Mouse (Mus musculus) heart, adult 2 months (tissue): ENCODE measurements at regions not wholly inside any gene's neighbourhood (a gene's known extent, or its start where the extent isn't known, plus 50 kb on each side); places are given as distances from the start of the nearest gene placed in this dataset.

ENCODE experiments used
- CTCF ChIP-seq: fragments of 200-600 bp; IDR thresholded peaks from 2 replicates; pipeline ENCODE4 v1.8.1; 2022; ENCODE audit warnings: antibody characterized with exemption, mild to moderate bottlenecking, moderate library complexity
- EP300 ChIP-seq: fragments of 200-500 bp; IDR thresholded peaks from 2 replicates; pipeline ENCODE4 v1.6.1; 2011; ENCODE audit warnings: low read depth, low read length, control low read depth; ENCODE audit not compliant: insufficient read depth
- POLR2A ChIP-seq: fragments of 200-500 bp; IDR thresholded peaks from 2 replicates; pipeline ENCODE4 v1.6.1; 2011; ENCODE audit warnings: mild to moderate bottlenecking, low read depth, low read length, control low read depth; ENCODE audit not compliant: insufficient read depth

DNA sequence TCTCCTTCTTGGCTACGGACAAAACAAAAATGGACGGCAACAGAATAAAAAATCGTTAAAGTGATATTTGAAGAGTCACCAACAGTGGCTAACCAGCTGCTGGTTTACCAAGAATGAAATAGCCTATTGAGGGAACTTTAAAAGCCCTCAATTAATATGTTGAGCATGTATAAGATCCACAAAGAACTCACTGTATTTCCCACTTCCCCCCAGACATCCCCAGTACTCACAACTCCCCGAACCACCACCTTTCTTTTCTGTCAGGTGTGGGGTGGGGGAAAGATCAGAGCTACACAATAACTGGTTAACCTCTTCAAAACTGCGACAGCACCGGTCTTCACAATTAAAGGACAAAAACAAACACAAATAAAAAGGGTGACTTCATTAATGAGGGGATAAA is 245.5 kb upstream of the Pmfbp1 start:
- TF ChIP-seq EP300 = no peak
- no peak for TF ChIP-seq CTCF
- TF ChIP-seq POLR2A = no peak
